Mouse (Mus musculus) intestine, embryonic 14.5 days (tissue): ENCODE results near the gene Hdac9. TPM values are rescaled to one million over a fixed set of nuclear protein-coding genes. Genes with fewer than 3 reads are reported as not detected.

Experiments used
- ATAC-seq: fragments of 200-750 bp; cut with Nextera tagmentation; replicated peaks from 2 replicates; pipeline ENCODE4 v1.8.0; 2017; ENCODE audit warnings: low read depth, moderate number of reproducible peaks, moderate TSS enrichment, moderate library complexity; ENCODE audit not compliant: low FRiP score, low TSS enrichment
- DNase-seq: peaks from one replicate; pipeline ENCODE4 v3.0.0-alpha.2; 2018; ENCODE audit warnings: low spot score
- H3K27ac ChIP-seq: fragments of 300-500 bp; sonication (generic); 2 replicates; pipeline ENCODE4 v1.5.1; 2014; ENCODE audit warnings: low read depth, mild to moderate bottlenecking, control low read depth
- H3K27me3 ChIP-seq: fragments of 300-500 bp; sonication (generic); replicated peaks from 2 replicates; pipeline ENCODE4 v1.6.1; 2014; ENCODE audit warnings: low read length, control low read depth; ENCODE audit not compliant: control insufficient read depth, insufficient read depth
- H3K36me3 ChIP-seq: fragments of 300-500 bp; sonication (generic); 2 replicates; pipeline ENCODE4 v1.6.1; 2014; ENCODE audit warnings: low read length, control low read depth; ENCODE audit not compliant: control insufficient read depth, insufficient read depth
- H3K4me1 ChIP-seq: fragments of 300-500 bp; sonication (generic); replicated peaks from 2 replicates; pipeline ENCODE4 v1.6.1; 2014; ENCODE audit warnings: low read length, control low read depth, mixed read lengths; ENCODE audit not compliant: control insufficient read depth, insufficient read depth
- H3K4me2 ChIP-seq: fragments of 300-500 bp; sonication (generic); 2 replicates; pipeline ENCODE4 v1.6.1; 2014; ENCODE audit warnings: low read length
- H3K4me3 ChIP-seq: fragments of 300-500 bp; sonication (generic); 2 replicates; pipeline ENCODE4 v1.5.1; 2014; ENCODE audit warnings: low read depth, low read length, control low read depth, mixed read lengths
- H3K9ac ChIP-seq: fragments of 300-500 bp; sonication (generic); 2 replicates; pipeline ENCODE4 v1.6.1; 2014; ENCODE audit warnings: mild to moderate bottlenecking, low read length
- H3K9me3 ChIP-seq: fragments of 300-500 bp; sonication (generic); 2 replicates; pipeline ENCODE4 v1.6.1; 2016; ENCODE audit warnings: low read length, control low read depth; ENCODE audit not compliant: control insufficient read depth
- WGBS: fragments of 180-500 bp; shearing (Covaris S2); extraction: QIAGEN DNeasy Blood & Tissue Kit; methylation state at CpG from one replicate; pipeline ENCODE4 v1.1.7; 2014; 5-methylcytosine and 5-hydroxymethylcytosine counted together
- polyA plus RNA-seq: library from polyadenylated mRNA; unstranded; fragments of >200 nt; fragmentation: Nextera tagmentation; extraction: Ambion mirVana; gene quantifications from 2 replicates; pipeline ENCODE4 v1.2.1, GENCODE M21; 2014

The Hdac9 gene
- polyA plus RNA-seq, 1 experiment from 2014 or later: 4.7 TPM

DNA sequence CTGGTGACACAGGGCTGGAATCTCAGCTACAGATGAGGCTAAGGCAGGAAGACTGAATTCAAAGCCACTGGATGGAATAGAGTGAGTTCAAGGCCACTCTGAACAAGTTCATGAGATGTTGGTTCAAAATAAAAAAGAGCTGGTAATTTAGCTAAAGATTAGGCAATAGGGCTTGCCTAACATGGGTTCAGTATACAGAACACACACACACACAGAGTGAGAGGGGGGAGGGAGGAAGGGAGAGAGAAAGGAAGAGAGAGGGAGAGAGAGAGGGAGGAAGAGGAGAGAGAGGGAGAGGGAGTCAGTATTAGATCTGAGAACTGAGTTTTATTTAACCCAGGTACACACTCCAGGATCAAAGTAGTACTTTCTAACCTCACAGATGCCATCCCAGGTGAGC, 115.1 kb downstream of the Hdac9 start:
- no peak overlapping the region for H3K27ac ChIP-seq
- H3K27me3 ChIP-seq: no peaks in the 10 kb centered on the region
- no peak overlapping the region for H3K4me3 ChIP-seq
- no peaks in the 10 kb centered on the region for H3K9me3 ChIP-seq
- DNase-seq (no peak), ATAC-seq (no peak)
- H3K36me3 ChIP-seq: no peaks in the 10 kb centered on the region
- no peak overlapping the region for H3K4me2 ChIP-seq
- H3K9ac ChIP-seq: no peak overlapping the region
- H3K4me1 ChIP-seq: no peaks in the 10 kb centered on the region

DNA sequence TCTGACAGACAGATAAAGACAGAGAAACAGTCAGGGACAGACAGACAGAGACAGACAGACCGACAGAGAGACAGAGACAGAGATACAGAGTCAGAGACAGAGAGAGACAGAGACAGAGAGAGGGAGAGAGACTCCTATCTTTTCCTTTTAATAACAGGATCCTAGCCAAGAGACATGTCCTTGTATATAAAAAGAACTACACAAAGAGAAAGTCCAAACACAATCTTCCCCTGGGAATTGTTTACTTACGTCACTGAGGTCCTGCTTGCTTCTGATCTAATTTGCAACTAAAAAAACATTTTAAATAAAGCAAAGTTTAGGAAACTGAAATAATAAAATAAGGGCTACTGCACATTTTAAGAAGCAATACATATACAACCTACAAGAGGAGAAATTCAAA, 119.5 kb downstream of the Hdac9 start:
- DNase-seq (no peak), ATAC-seq (no peak)
- no peaks in the 10 kb centered on the region for H3K4me1 ChIP-seq
- no peak overlapping the region for H3K27ac ChIP-seq
- no peak overlapping the region for H3K4me3 ChIP-seq
- H3K9ac ChIP-seq: no peak overlapping the region
- no peak overlapping the region for H3K4me2 ChIP-seq
- no peaks in the 10 kb centered on the region for H3K27me3 ChIP-seq
- H3K36me3 ChIP-seq: no peaks in the 10 kb centered on the region
- 69% methylated on average over 2 of the region's 2 CpGs for WGBS
- no peaks in the 10 kb centered on the region for H3K9me3 ChIP-seq

DNA sequence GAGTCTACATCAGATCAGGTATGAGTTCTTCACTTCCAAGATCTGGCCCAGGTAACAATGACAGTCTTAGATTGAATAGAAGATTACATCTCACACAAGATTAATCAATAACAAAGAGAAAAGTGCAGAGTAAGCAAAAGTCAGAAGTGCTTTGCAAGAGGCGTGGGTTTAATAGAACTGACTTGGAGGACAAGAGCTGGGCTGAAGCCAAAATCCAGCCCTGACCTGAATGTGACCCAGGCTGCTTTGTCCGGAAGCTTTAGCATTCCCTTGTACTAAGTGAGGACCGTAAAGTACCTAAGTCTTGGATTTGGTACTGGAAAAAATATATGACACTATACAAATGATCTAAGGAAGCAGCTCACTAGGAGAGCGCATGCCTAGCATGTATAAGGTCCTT, 121.4 kb downstream of the Hdac9 start:
- H3K4me3 ChIP-seq: no peak overlapping the region
- ATAC-seq: no peak

DNA sequence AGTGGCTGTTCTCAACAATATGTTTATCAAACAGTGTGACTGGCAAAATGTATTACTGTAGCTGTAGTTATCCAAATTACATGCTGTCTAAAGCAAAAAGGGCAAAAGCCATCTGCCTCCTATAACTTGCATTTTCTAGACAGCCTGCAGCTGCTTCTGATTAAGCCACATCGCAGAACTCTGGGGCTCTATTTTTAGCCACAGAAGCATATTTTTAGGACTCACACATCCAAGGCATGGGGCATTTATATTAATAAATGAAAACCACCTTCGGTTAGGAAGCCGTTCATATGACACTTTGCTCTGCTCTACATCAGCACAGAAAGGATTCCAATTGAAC, 124.8 kb downstream of the Hdac9 start:
- Histone ChIP-seq H3K9ac (no peak overlapping the region), H3K27ac (no peak overlapping the region), H3K4me3 (no peak overlapping the region), H3K9me3 (no peaks in the 10 kb centered on the region), H3K27me3 (no peaks in the 10 kb centered on the region), H3K4me1 (peaks cover 8% of the 10 kb centered on the region), H3K4me2 (0 out of 2 replicates have a peak overlapping the region, but pooled peaks have one; percentile 3), H3K36me3 (no peaks in the 10 kb centered on the region)
- DNase-seq (no peak), ATAC-seq (no peak)
- WGBS: 22% methylated on average over 3 of the region's 3 CpGs

More for the DNA sequence above, 121.4 kb downstream of the Hdac9 start:
- no peaks in the 10 kb centered on the region for H3K36me3 ChIP-seq
- no peaks in the 10 kb centered on the region for H3K27me3 ChIP-seq
- no peak overlapping the region for H3K4me2 ChIP-seq
- H3K27ac ChIP-seq: no peak overlapping the region
- peaks cover 8% of the 10 kb centered on the region for H3K4me1 ChIP-seq
- no peaks in the 10 kb centered on the region for H3K9me3 ChIP-seq
- DNase-seq: no peak
- WGBS: 55% methylated on average over 4 of the region's 4 CpGs
- no peak overlapping the region for H3K9ac ChIP-seq

DNA sequence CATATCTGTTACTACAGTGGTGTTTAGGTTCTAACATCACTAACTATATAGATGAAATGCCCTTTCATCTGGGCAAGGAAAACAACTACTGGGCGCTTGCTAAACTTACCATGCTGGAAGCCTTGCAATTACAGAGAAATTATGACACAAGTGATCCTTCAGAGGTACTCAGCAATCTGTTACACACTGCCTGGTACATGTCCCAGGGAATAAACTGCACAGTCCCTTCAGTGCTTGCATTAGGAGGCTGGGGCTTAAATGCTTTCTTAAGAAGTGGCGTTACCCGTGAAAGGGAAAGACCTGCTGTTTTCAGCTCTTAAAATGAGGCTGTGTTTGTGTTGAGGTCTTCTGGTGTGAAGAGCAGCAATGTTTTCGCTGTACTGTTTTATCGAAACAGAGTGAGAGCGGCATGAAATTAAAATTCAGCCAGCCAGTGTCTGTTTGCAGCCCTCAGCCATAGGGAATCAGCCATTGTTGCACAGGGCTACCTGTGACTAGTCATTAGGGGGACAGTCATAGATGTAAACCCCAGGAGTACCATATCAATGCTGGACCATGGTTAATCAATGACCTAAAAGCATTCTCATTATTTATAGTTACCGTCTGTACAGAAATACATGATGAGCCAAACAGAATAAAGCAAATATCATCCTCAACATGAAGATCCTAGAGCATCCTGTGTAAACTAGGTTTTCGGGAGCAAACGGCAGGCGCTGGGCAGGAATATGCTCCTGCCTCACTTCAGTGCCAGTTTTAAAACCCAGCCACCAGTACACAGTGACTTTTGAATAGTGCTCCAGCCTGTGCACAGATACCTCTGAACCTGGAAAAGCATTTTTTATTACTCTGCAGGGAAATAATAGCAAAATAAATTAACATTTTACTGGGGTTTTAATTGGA, 125.4 kb downstream of the Hdac9 start:
- no peak for ATAC-seq
- DNase-seq: no peak
- Histone ChIP-seq H3K27me3 (no peaks in the 10 kb centered on the region), H3K36me3 (no peaks in the 10 kb centered on the region), H3K9ac (no peak overlapping the region), H3K4me3 (no peak overlapping the region), H3K4me2 (no peak overlapping the region), H3K4me1 (peaks cover 8% of the 10 kb centered on the region), H3K27ac (no peak overlapping the region), H3K9me3 (no peaks in the 10 kb centered on the region)
- 75% methylated on average over 10 of the region's 10 CpGs for WGBS

DNA sequence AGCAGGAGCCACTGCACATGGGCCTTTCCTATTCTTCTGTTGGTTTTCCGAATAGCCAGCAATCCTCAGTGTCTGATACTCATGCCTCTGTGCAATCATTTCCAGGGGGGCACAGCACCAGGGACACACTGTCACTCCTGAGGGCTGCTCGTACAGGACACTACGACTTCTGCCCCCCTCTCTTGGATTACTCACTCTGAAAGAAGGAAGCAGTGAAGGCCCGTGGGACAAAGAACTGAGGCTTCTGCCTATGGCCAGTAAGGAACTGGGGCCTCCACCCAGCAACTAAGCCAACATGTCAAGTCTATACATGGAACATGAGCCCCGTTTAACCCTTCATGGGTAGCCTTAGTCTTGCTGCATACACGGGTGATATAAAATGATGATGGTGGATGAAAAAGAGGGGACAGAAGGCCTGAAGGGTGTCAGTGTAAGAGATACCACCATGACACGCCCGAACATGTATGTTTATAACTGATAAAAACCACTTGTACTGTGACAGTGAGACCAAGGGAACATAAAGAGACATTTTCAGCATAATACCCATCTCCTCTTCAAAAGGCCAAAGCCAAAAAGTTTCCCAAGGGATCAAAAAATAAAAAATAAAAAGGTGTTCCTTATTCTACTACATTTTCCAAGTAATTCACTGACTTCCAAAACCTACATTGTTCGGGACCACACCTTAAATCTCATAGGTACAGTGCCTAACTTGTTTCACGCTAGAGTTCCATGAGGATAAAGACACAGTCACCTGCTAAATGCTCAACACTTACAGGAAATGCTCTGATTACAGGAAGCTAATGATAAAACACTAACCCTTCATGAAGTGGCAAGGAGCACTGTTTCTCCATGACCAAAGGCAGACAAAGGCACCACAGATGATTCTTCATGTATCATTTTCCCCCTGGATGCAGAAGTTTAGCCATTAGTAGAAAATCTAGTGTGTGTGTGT, 127.6 kb downstream of the Hdac9 start:
- Histone ChIP-seq H3K36me3 (no peaks in the 10 kb centered on the region), H3K27ac (no peak overlapping the region), H3K4me1 (peaks cover 8% of the 10 kb centered on the region), H3K27me3 (no peaks in the 10 kb centered on the region), H3K9ac (no peak overlapping the region), H3K4me3 (no peak overlapping the region), H3K9me3 (no peaks in the 10 kb centered on the region), H3K4me2 (no peak overlapping the region)
- no peak for ATAC-seq
- no peak for DNase-seq
- 85% methylated on average over 10 of the region's 10 CpGs for WGBS

DNA sequence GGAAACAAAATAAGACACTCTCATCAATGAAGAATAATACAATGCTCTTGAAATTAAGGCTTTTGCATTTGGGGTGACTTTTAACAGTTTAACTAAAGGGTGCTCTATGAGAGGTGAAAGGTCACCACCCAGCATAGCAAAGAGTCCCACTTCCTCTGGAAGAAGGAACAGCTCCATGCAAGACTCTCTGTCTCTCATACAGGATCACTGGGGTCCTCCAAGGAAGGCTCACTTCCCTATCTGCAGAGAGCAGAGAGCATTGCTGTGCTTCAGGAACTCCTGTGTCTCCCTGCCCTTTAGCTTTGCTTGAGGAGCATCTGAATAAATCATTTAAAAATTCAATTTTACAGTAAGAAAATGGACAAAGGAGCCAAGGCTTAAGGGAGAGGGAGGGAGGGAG, 129.5 kb downstream of the Hdac9 start:
- Histone ChIP-seq H3K4me3 (no peak overlapping the region), H3K4me1 (peaks cover 8% of the 10 kb centered on the region), H3K4me2 (no peak overlapping the region), H3K9ac (no peak overlapping the region), H3K27ac (no peak overlapping the region), H3K9me3 (no peaks in the 10 kb centered on the region), H3K27me3 (no peaks in the 10 kb centered on the region), H3K36me3 (no peaks in the 10 kb centered on the region)
- ATAC-seq: no peak
- DNase-seq: no peak

DNA sequence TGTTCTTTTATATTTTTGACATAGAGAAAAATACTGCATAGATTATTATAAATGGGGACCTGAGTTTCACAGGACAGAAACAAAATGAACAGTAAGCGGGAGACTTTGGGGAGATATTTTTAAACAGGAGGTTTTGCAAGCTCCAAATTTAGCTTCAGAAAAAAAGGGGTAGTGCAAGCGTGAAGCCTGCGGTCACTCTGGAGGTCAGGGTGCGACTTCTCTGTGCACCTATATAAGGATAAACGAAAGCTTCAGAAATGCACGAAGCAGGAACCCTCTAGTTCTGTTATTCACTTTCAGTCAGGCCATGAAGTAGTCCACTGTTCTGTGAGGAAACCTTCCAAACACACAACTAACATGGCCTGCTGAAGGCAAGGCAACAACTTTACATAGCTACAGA, 133.3 kb downstream of the Hdac9 start:
- no peaks in the 10 kb centered on the region for H3K4me1 ChIP-seq
- DNase-seq: no peak
- H3K27ac ChIP-seq: no peak overlapping the region
- no peak overlapping the region for H3K4me3 ChIP-seq
- WGBS: 85% methylated on average over 6 of the region's 6 CpGs
- no peaks in the 10 kb centered on the region for H3K27me3 ChIP-seq
- H3K9ac ChIP-seq: no peak overlapping the region
- H3K9me3 ChIP-seq: no peaks in the 10 kb centered on the region
- H3K36me3 ChIP-seq: no peaks in the 10 kb centered on the region
- no peak overlapping the region for H3K4me2 ChIP-seq
- ATAC-seq: no peak
